Mouse (Mus musculus): ENCODE results near the gene Dennd1a.

The Dennd1a gene

DNA sequence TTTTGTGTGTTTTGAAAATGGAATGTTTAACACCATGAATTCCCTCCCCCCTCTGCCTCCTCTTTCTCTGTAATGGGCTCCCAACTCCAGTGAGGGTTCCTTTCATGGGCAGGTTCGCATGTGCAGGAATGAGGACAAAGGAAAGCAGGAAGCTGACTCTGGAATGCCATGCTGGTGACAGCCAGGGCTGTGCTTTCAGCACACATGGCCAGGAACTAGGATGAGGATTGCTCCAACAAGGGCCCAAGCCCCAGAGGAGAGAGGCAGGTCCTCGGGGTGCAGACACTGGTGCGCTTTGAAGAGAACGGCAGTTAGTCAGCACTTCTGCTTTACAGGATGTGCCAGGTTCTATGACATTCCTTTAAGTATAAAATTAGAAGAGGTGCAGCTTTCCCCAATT, 444.5 kb downstream of the Dennd1a start:
- H3K36me3 ChIP-seq (ENCODE audit: insufficient read depth, low read length) = no peaks in the 10 kb centered on the region
- H3K27me3 ChIP-seq (ENCODE audit: insufficient read depth, low read length) = no peaks in the 10 kb centered on the region
- H3K4me3 ChIP-seq (replicated peaks; ENCODE audit: low read length) = no peak overlapping the region
- TF ChIP-seq POU5F1 (IDR thresholded peaks at IDR 0.05; ENCODE audit: borderline replicate concordance, low read length) (no peak), CTCF (conservative IDR thresholded peaks at IDR 0.05; ENCODE audit: low read length) (no peak), NANOG (IDR thresholded peaks at IDR 0.05; ENCODE audit: borderline replicate concordance, low read length) (no peak)
- peaks cover 3% of the 10 kb centered on the region; the same call in 1 of the 2 replicates for H3K4me1 ChIP-seq (replicated peaks; ENCODE audit: low read depth, low read length)
- H3K9me3 ChIP-seq (ENCODE audit: low read length) = no peaks in the 10 kb centered on the region

DNA sequence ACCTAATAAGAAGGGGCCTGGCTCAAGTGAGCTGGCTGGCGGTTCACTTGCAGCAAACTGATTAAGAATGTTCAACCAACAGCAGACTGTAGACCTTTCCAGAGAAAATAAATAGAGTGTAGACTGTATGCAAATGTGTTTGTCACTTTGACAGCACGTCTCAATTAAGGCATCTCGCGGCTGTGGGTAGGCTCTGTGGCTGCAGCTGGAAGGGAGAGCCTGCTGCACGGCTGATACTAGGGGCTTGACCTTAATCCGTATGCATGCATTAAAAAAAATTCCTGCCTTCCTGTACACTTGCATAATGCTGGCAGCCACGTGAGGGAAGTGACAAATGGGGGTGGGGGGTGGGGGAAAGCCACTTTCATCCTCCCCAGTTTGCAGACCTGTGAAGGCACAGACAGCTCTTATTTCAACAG, 445.0 kb downstream of the Dennd1a start:
- Histone ChIP-seq H3K27me3 (ENCODE audit: insufficient read depth, low read length) (no peaks in the 10 kb centered on the region), H3K36me3 (ENCODE audit: insufficient read depth, low read length) (no peaks in the 10 kb centered on the region), H3K4me1 (replicated peaks; ENCODE audit: low read depth, low read length) (peaks cover 3% of the 10 kb centered on the region; the same call in 1 of the 2 replicates), H3K4me3 (replicated peaks; ENCODE audit: low read length) (no peak overlapping the region), H3K9me3 (ENCODE audit: low read length) (no peaks in the 10 kb centered on the region)
- no peak for TF ChIP-seq POU5F1 (IDR thresholded peaks at IDR 0.05; ENCODE audit: borderline replicate concordance, low read length)

DNA sequence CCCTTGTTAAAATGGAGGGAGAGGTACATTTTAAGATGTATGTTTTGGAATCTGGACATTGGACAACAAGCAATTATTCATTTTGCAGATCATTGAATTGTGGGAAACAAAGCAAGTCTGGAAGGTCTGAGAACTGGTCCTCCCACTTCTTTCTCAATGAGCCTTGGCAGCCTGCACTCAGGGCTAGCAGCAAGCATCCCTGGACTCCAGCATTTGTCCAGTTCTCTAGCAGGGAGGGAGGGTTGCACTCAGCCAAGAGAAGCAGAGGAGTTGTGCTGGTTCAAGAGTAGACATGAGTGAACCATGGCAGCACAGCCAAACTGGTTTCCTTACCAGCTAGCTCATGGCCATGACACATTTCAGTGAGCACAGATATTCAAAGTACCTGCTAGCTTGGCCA, 447.3 kb downstream of the Dennd1a start:
- Histone ChIP-seq H3K27me3 (ENCODE audit: insufficient read depth, low read length) (no peaks in the 10 kb centered on the region), H3K4me3 (replicated peaks; ENCODE audit: low read length) (no peak overlapping the region), H3K4me1 (replicated peaks; ENCODE audit: low read depth, low read length) (peaks cover 3% of the 10 kb centered on the region; the same call in 1 of the 2 replicates), H3K9me3 (ENCODE audit: low read length) (no peaks in the 10 kb centered on the region), H3K36me3 (ENCODE audit: insufficient read depth, low read length) (no peaks in the 10 kb centered on the region)
- TF ChIP-seq POU5F1 (IDR thresholded peaks at IDR 0.05; ENCODE audit: borderline replicate concordance, low read length) = no peak
- TF ChIP-seq NANOG (IDR thresholded peaks at IDR 0.05; ENCODE audit: borderline replicate concordance, low read length) = no peak
- no peak for TF ChIP-seq CTCF (conservative IDR thresholded peaks at IDR 0.05; ENCODE audit: low read length)

DNA sequence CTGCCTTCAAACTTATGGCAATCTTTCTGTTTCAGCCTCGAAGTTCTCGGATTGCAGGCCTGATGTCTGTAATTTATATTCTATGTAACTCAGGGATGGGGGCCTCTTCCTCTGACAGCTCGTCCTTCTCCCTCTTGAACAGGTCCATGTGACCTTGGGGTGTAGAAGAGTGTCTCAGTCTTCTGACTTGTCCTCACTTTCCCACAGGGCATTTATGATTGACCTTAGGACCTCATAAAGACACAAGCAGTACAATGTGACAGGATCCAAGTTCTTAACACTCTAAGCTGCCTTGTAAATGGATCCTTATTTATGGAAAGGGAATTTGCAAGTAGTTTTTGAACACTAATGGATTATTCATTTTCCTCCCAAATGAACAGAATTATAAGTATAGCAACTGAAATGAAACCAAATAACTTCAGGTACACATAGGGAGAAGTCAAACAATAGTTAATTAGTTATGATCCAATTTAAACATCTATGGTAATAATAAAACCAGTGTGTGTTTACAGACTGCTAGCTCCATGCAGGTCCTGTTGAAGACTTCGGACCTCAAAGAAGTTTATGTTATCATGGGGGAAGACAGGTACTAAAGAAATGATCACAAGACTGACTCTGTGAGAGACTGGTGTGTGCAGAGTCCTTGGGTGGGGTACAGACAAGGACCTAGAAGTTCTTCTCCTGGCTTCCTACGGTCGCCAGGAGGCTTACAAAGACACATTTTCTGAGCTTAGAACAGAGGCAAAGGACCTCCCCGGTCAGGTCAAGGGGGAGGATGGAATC, 448.8 kb downstream of the Dennd1a start:
- Histone ChIP-seq H3K27me3 (ENCODE audit: insufficient read depth, low read length) (no peaks in the 10 kb centered on the region), H3K36me3 (ENCODE audit: insufficient read depth, low read length) (no peaks in the 10 kb centered on the region), H3K4me3 (replicated peaks; ENCODE audit: low read length) (no peak overlapping the region), H3K4me1 (replicated peaks; ENCODE audit: low read depth, low read length) (peaks cover 3% of the 10 kb centered on the region; the same call in 1 of the 2 replicates), H3K9me3 (ENCODE audit: low read length) (no peaks in the 10 kb centered on the region)
- TF ChIP-seq CTCF (conservative IDR thresholded peaks at IDR 0.05; ENCODE audit: low read length) (no peak), NANOG (IDR thresholded peaks at IDR 0.05; ENCODE audit: borderline replicate concordance, low read length) (no peak), POU5F1 (IDR thresholded peaks at IDR 0.05; ENCODE audit: borderline replicate concordance, low read length) (no peak)

DNA sequence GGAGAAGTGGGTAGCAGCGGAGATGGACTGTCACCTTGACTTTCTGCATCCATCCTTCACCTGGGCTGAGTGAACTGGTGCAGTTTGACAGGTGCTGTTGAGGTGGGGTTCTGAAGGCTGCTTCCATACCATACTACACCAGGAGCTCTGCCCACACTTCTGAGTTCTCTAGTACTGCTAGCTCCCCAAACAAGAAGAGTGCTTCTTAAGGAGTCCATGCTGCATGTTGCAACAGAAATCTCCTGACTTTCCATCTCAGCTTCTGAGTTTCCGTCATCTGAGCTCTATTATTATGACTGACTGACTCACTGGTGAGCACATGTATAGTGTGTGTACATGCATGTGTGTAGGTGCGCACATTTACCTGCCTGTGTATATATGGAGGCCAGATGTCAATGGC, 449.6 kb downstream of the Dennd1a start:
- Histone ChIP-seq H3K4me1 (replicated peaks; ENCODE audit: low read depth, low read length) (0 out of 2 replicates have a peak, but pooled peaks cover under 1% of the 10 kb centered on the region), H3K27me3 (ENCODE audit: insufficient read depth, low read length) (no peaks in the 10 kb centered on the region), H3K9me3 (ENCODE audit: low read length) (no peaks in the 10 kb centered on the region), H3K4me3 (replicated peaks; ENCODE audit: low read length) (no peak overlapping the region), H3K36me3 (ENCODE audit: insufficient read depth, low read length) (no peaks in the 10 kb centered on the region)
- TF ChIP-seq CTCF (conservative IDR thresholded peaks at IDR 0.05; ENCODE audit: low read length) = no peak
- TF ChIP-seq NANOG (IDR thresholded peaks at IDR 0.05; ENCODE audit: borderline replicate concordance, low read length) = no peak
- no peak for TF ChIP-seq POU5F1 (IDR thresholded peaks at IDR 0.05; ENCODE audit: borderline replicate concordance, low read length)

DNA sequence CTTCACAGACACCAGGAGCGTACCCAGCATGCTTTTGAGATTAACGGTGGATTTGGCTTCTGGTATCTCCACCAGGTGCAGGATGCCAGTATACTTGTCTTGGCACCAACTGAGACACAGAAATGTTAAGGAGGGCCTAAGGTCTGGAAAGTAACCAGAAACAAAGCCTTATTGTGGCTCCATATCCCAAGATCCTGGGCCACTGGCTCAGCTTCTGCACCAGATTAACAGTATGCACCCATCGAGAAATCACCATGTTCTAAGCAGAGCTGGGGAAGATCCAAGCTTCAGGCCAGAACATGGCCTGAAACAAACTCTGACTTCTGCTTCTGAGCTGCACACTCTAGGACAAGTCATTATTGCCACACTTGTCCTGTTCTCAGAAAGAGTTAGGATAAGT, 450.3 kb downstream of the Dennd1a start:
- Histone ChIP-seq H3K4me3 (replicated peaks; ENCODE audit: low read length) (no peak overlapping the region), H3K27me3 (ENCODE audit: insufficient read depth, low read length) (no peaks in the 10 kb centered on the region), H3K9me3 (ENCODE audit: low read length) (no peaks in the 10 kb centered on the region), H3K36me3 (ENCODE audit: insufficient read depth, low read length) (no peaks in the 10 kb centered on the region), H3K4me1 (replicated peaks; ENCODE audit: low read depth, low read length) (no peaks in the 10 kb centered on the region)
- no peak for TF ChIP-seq CTCF (conservative IDR thresholded peaks at IDR 0.05; ENCODE audit: low read length)
- TF ChIP-seq POU5F1 (IDR thresholded peaks at IDR 0.05; ENCODE audit: borderline replicate concordance, low read length) = no peak
- no peak for TF ChIP-seq NANOG (IDR thresholded peaks at IDR 0.05; ENCODE audit: borderline replicate concordance, low read length)

DNA sequence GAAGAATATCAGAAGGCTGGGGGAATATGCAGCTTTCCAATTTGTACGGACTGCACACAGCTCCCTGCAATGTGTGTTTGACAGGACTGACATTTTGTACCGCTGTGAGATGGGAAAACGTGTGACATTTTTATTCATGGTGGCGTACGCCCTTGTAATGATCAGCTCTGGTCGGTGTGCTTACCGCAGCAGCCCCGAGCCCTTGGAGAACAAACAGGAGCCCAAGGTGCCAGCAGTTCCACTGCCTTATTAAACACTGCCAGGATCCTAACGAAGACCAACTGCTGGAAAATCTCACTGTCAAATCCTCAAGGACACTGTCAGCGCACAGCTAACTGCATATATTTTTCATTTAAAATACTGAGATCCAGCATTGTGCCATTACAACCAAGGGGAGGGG, 454.9 kb downstream of the Dennd1a start:
- no peaks in the 10 kb centered on the region for H3K4me1 ChIP-seq (replicated peaks; ENCODE audit: low read depth, low read length)
- H3K36me3 ChIP-seq (ENCODE audit: insufficient read depth, low read length) = no peaks in the 10 kb centered on the region
- TF ChIP-seq POU5F1 (IDR thresholded peaks at IDR 0.05; ENCODE audit: borderline replicate concordance, low read length) (no peak), NANOG (IDR thresholded peaks at IDR 0.05; ENCODE audit: borderline replicate concordance, low read length) (no peak), CTCF (conservative IDR thresholded peaks at IDR 0.05; ENCODE audit: low read length) (no peak)
- H3K27me3 ChIP-seq (ENCODE audit: insufficient read depth, low read length) = no peaks in the 10 kb centered on the region
- no peaks in the 10 kb centered on the region for H3K9me3 ChIP-seq (ENCODE audit: low read length)
- no peak overlapping the region for H3K4me3 ChIP-seq (replicated peaks; ENCODE audit: low read length)

DNA sequence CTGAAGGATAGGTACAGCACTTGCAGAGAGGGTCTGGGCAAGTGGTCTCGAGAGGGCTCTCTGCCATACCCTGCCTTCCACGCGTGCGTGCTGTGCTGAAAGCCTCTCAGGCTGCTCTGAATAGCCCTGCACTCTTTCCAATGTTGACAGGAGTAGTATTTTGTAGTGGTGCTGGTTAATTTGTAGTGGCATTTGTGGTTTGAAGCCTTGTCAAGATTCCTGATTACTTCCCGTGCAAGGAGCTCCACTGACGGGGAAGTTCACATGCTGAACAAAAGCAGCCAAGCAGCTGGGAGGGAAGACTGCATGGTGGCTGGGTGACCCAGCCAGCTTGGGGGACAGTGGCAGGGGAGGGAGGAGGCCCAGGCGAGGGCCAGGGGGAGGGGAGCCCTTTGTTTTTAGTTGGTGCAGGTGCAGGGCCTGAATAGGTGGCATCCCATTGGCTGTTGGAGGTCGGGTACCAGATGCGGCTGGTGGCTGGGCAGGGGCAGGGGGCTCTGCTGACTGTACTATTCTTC, 457.4 kb downstream of the Dennd1a start:
- no peak for TF ChIP-seq NANOG (IDR thresholded peaks at IDR 0.05; ENCODE audit: borderline replicate concordance, low read length)
- no peaks in the 10 kb centered on the region for H3K4me1 ChIP-seq (replicated peaks; ENCODE audit: low read depth, low read length)
- no peaks in the 10 kb centered on the region for H3K9me3 ChIP-seq (ENCODE audit: low read length)
- no peak overlapping the region for H3K4me3 ChIP-seq (replicated peaks; ENCODE audit: low read length)
- no peaks in the 10 kb centered on the region for H3K36me3 ChIP-seq (ENCODE audit: insufficient read depth, low read length)
- H3K27me3 ChIP-seq (ENCODE audit: insufficient read depth, low read length) = no peaks in the 10 kb centered on the region

DNA sequence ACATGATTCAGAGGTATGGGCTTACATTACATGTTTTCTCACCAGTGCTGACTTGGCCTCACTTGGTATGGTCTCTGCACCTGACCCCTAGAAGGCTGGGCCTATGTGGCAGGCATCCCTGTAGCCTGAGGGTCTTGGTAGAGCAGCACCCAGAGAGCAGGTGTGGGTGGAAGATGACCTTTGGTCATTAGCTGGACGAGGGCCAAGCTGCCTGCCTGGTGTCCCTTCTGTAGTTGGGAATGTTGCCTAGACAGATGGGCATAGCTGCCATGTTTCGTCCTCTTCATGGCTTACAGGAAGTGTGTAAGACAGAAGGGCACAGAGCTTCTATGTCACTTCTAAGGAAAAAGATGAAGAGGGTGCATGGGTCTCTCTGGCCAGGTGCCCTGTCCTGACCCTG, 463.4 kb downstream of the Dennd1a start:
- H3K27me3 ChIP-seq (ENCODE audit: insufficient read depth, low read length) = no peaks in the 10 kb centered on the region; the same call in 1 of the 2 replicates
- no peak overlapping the region for H3K4me3 ChIP-seq (replicated peaks; ENCODE audit: low read length)
- TF ChIP-seq CTCF (conservative IDR thresholded peaks at IDR 0.05; ENCODE audit: low read length) = no peak
- no peak for TF ChIP-seq POU5F1 (IDR thresholded peaks at IDR 0.05; ENCODE audit: borderline replicate concordance, low read length)
- TF ChIP-seq NANOG (IDR thresholded peaks at IDR 0.05; ENCODE audit: borderline replicate concordance, low read length) = no peak
- no peaks in the 10 kb centered on the region for H3K36me3 ChIP-seq (ENCODE audit: insufficient read depth, low read length)
- no peaks in the 10 kb centered on the region; the same call in 1 of the 2 replicates for H3K4me1 ChIP-seq (replicated peaks; ENCODE audit: low read depth, low read length)
- no peaks in the 10 kb centered on the region for H3K9me3 ChIP-seq (ENCODE audit: low read length)
